Mouse (Mus musculus) gastrocnemius, postnatal 14 days (tissue): ENCODE results near the gene Gm11437. TPM values are rescaled to one million over a fixed set of nuclear protein-coding genes. Genes with fewer than 3 reads are reported as not detected.

Experiments
- DNase-seq: peaks from one replicate; pipeline ENCODE4 v3.0.0; 2021; ENCODE audit warnings: mixed read lengths
- intact Hi-C: fragments of 180-260 bp; cut with DNase I; formaldehyde crosslinking; loops from one replicate; pipeline ENCODE4 v1.15.1; 2025; ENCODE audit warnings: low total_unique reads
- total RNA-seq, 2 experiments: library from RNA; stranded (reverse); gene quantifications; 2 replicates each; pipeline ENCODE4 v1.2.3; 2021

Gene Gm11437
- total RNA-seq, 2 experiments from 2014 or later, result not detected

DNA sequence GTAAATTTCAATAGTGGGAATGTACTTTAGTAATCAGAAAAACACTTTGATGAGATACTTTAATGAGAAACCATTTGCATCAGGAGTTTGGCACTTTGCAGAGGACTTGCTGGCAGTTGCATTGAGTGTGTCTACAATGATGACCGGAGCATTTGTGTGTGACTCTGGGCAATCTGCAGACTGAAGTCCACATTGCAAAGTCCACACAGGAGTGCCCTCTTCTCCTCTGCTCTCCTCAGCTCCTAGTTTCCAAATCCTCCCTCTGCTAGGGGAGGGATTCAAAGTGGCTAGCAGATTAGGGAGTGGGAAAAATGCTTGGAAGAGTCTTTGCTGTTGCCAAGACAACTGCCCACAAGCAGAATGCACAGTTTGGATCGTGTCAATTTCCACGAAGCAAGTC, 21.2 kb downstream of the Gm11437 start:
- DNase-seq, result no peak
- intact Hi-C loops, result no loop called here

DNA sequence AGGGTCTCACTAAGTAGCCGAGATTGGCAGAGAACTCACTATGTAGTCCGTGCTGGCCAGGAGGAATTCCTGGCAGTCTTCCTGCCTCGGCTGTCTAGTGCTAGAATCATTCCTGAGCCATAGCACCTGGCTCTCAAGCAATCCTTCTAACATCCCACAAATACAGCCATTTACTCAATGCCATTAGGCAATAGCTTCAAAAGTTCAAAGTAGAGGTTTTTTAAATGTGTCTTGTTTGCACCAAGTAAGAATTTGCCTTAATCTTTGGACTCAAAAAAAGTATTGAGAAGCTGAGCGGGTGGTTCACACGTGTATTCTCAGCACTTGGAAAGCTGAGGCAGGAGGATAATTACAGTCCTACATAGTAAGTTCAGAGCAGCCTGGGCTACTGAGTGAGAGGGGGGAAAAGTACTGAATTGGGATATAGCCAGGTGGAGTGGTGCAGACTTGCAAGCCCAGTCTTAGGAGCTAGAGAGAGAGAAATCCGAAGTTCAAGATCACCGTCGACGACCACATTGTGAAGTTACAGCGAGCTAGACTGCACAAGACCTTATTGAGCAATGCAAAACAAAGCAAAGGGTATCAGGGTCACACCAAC, 22.0 kb downstream of the Gm11437 start:
- intact Hi-C loops, result no loop called here

DNA sequence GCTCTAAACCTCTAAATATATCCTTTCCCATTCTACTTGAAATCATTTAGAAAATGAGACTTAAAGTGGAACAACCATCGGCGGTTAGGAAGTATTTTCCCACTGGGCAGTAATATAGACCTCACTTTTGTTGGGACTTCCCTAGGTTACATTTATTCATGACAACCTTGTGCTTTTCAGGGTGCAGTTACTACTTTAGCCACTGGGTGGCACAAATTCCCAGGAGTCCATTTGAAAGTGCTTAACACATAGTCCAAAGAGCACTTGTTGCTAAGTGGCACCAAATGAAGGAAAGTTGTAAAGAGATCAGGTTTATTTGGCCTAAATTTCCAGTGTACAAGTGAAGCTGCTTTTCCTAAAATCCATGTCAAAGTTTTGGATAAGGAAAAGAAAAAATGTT, 25.5 kb downstream of the Gm11437 start:
- intact Hi-C loops, result no loop called here
- peak; percentile 22 for DNase-seq

More for the DNA sequence above, 22.0 kb downstream of the Gm11437 start:
- no peak for DNase-seq

DNA sequence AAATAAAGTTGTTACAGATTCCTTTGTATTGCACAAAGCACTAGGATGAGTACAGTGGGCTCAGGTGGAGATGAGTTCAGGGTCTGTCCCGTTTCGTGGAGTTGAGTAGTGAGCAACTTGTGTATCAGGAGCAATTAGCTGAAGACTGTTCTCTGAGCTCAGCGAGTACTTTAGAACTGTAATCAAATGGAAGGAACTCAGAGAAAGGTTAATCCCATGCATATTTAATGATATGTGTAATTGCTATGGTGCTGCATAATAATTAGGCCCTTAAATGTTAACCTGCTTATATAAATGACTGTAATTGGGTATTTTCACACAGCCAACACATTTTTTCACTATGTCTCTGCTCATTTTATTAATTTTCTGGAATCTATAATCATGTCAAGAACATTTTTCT, 30.8 kb downstream of the Gm11437 start:
- DNase-seq, result no peak
- intact Hi-C loops, result no loop called here

GRCm38 (mm10) chr11:84134331-84134860, 32.9 kb downstream of the Gm11437 start:
- intact Hi-C loops, result no loop called here
- DNase-seq, result no peak

DNA sequence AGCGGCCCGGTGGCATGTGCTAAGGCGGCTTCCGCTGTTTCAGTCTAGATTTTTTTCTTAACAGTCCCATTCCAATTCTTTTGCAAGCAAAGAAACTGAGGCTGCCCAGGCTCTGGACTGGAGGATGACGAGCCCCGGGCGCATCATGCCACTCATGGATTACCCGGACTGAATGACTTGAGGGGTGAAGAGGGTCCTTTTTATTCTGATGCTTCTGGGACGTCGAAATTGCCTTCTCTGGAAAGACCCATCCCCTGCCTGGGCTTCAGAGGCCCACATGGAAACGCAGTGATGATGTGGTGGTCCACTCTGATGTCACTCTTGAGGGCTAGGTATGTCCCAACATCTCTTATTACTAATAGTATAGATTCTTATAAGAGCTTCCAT, 37.5 kb downstream of the Gm11437 start:
- intact Hi-C loops, result no loop called here
- no peak for DNase-seq

GRCm38 (mm10) chr11:84128943-84129798, 38.1 kb downstream of the Gm11437 start, which contains the start of the genes Tada2a and Acaca:
Gene Tada2a (minus strand): TSS chr11:84129600.
Gene Acaca (plus strand): TSS chr11:84129672.
- DNase-seq, result peak; percentile 74
- intact Hi-C loops, result no loop called here

DNA sequence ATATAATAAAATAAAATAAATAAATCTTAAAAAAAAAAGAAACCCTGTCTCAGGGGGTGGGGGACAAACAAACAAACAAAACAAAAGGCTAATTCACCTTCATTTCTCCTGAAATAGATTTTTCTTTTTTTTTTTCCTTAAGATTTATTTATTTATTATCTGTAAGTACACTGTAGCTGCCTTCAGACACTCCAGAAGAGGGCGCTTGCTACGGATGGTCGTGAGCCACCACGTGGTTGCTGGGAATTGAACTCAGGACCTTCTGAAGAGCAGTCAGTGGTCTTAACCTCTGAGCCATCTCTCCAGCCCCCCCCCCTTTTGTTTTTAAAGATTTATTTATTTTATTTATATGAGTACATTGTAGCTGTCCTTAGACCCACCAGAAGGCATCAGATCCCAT, 39.3 kb downstream of the Gm11437 start:
- no peak for DNase-seq
- intact Hi-C loops, result no loop called here

GRCm38 (mm10) chr11:84121051-84121956, 46.0 kb downstream of the Gm11437 start:
- intact Hi-C loops, result no loop called here
- DNase-seq, result no peak

DNA sequence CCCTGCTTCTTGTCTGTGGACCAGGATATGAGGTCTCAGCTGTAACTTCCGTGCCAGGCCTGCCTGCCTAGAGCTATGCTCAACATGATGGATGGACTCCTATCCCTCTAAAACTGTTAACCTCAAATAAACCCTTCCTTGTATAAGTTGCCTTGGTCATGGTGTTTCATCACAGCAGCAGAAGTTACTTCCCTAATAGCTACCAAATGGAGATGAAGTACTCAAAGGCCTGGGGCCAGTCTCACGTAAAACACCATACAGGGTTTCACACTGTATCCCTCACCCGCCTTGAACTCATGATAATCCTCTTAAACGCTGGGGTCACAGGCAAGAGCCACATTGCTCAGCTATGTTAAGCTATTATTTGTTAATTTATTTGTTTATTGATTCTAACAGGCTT, 49.8 kb downstream of the Gm11437 start:
- intact Hi-C loops, result no loop called here
- no peak for DNase-seq

GRCm38 (mm10) chr11:84116221-84116620, 51.1 kb downstream of the Gm11437 start:
- DNase-seq, result no peak
- intact Hi-C loops, result no loop called here

- intact Hi-C loops, result no loop called here
- DNase-seq, result peak; percentile 27
These were observed 51.6 kb downstream of the Gm11437 start for GRCm38 (mm10) chr11:84115646-84116045.

GRCm38 (mm10) chr11:84113623-84114022, 53.7 kb downstream of the Gm11437 start:
- intact Hi-C loops, result no loop called here
- DNase-seq, result no peak

DNA sequence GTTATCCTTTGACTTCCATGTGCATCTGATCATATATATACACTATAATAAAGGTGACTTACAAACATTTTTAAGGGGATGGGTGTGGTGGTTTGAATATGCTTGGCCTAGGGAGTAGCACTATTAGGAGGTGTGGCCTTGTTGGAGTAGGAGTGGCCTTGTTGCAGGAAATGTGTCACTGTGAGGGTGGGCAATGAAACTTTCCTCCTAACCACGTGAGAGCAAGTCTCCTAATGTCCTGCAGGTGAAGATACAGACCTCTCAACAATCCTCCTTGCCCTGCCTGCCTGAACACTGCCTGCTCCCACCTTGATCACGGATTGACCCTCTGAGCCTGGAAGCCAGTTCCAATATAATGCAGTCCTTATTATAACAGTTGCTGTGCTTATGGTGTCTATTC, 60.1 kb downstream of the Gm11437 start:
- no peak for DNase-seq
- intact Hi-C loops, result no loop called here

- DNase-seq, result no peak
- intact Hi-C loops, result no loop called here
These were observed 63.2 kb downstream of the Gm11437 start for GRCm38 (mm10) chr11:84104036-84104435.

GRCm38 (mm10) chr11:84101182-84101581, 66.1 kb downstream of the Gm11437 start:
- intact Hi-C loops, result no loop called here
- no peak for DNase-seq
